Mouse (Mus musculus) intestine, embryonic 14.5 days (tissue): ENCODE results near the gene Ttc39b. TPM values are rescaled to one million over a fixed set of nuclear protein-coding genes. Genes with fewer than 3 reads are reported as not detected.
A peak's percentile ranks its signal among the peaks of the same experiment; 100 is the strongest.

Source experiments
- ATAC-seq: fragments of 200-750 bp; cut with Nextera tagmentation; replicated peaks from 2 replicates; pipeline ENCODE4 v1.8.0; 2017; ENCODE audit warnings: low read depth, moderate number of reproducible peaks, moderate TSS enrichment, moderate library complexity; ENCODE audit not compliant: low FRiP score, low TSS enrichment
- DNase-seq: peaks from one replicate; pipeline ENCODE4 v3.0.0-alpha.2; 2018; ENCODE audit warnings: low spot score
- H3K27ac ChIP-seq: fragments of 300-500 bp; sonication (generic); 2 replicates; pipeline ENCODE4 v1.5.1; 2014; ENCODE audit warnings: low read depth, mild to moderate bottlenecking, control low read depth
- H3K27me3 ChIP-seq: fragments of 300-500 bp; sonication (generic); replicated peaks from 2 replicates; pipeline ENCODE4 v1.6.1; 2014; ENCODE audit warnings: low read length, control low read depth; ENCODE audit not compliant: control insufficient read depth, insufficient read depth
- H3K36me3 ChIP-seq: fragments of 300-500 bp; sonication (generic); 2 replicates; pipeline ENCODE4 v1.6.1; 2014; ENCODE audit warnings: low read length, control low read depth; ENCODE audit not compliant: control insufficient read depth, insufficient read depth
- H3K4me1 ChIP-seq: fragments of 300-500 bp; sonication (generic); replicated peaks from 2 replicates; pipeline ENCODE4 v1.6.1; 2014; ENCODE audit warnings: low read length, control low read depth, mixed read lengths; ENCODE audit not compliant: control insufficient read depth, insufficient read depth
- H3K4me2 ChIP-seq: fragments of 300-500 bp; sonication (generic); 2 replicates; pipeline ENCODE4 v1.6.1; 2014; ENCODE audit warnings: low read length
- H3K4me3 ChIP-seq: fragments of 300-500 bp; sonication (generic); 2 replicates; pipeline ENCODE4 v1.5.1; 2014; ENCODE audit warnings: low read depth, low read length, control low read depth, mixed read lengths
- H3K9ac ChIP-seq: fragments of 300-500 bp; sonication (generic); 2 replicates; pipeline ENCODE4 v1.6.1; 2014; ENCODE audit warnings: mild to moderate bottlenecking, low read length
- H3K9me3 ChIP-seq: fragments of 300-500 bp; sonication (generic); 2 replicates; pipeline ENCODE4 v1.6.1; 2016; ENCODE audit warnings: low read length, control low read depth; ENCODE audit not compliant: control insufficient read depth
- WGBS: fragments of 180-500 bp; shearing (Covaris S2); extraction: QIAGEN DNeasy Blood & Tissue Kit; methylation state at CpG from one replicate; pipeline ENCODE4 v1.1.7; 2014; 5-methylcytosine and 5-hydroxymethylcytosine counted together
- polyA plus RNA-seq: library from polyadenylated mRNA; unstranded; fragments of >200 nt; fragmentation: Nextera tagmentation; extraction: Ambion mirVana; gene quantifications from 2 replicates; pipeline ENCODE4 v1.2.1, GENCODE M21; 2014

Ttc39b gene
- polyA plus RNA-seq, 1 experiment from 2014 or later: 3.2 TPM

- 0 out of 2 replicates have a peak, but pooled peaks cover 11% of the 10 kb centered on the region for H3K4me1 ChIP-seq
- H3K27ac ChIP-seq: no peak overlapping the region
- no peak overlapping the region for H3K4me3 ChIP-seq
- peaks cover 6% of the 10 kb centered on the region; the same call in 1 of the 2 replicates for H3K27me3 ChIP-seq
- DNase-seq: no peak
- H3K4me2 ChIP-seq: no peak overlapping the region
- no peak for ATAC-seq
- WGBS: 64% methylated on average over 5 of the region's 5 CpGs
- H3K36me3 ChIP-seq: no peaks in the 10 kb centered on the region
- H3K9me3 ChIP-seq: no peaks in the 10 kb centered on the region
- no peak overlapping the region for H3K9ac ChIP-seq
Measured at GRCm38 (mm10) chr4:83325366-83325765, 1.3 kb upstream of the Ttc39b start.

- Histone ChIP-seq H3K27me3 (peaks cover 6% of the 10 kb centered on the region; the same call in 1 of the 2 replicates), H3K9me3 (no peaks in the 10 kb centered on the region), H3K4me1 (0 out of 2 replicates have a peak, but pooled peaks cover 8% of the 10 kb centered on the region), H3K9ac (peak overlapping the region; percentile 49), H3K4me3 (peak overlapping the region; percentile 55), H3K27ac (no peak overlapping the region), H3K4me2 (peak overlapping the region; percentile 81), H3K36me3 (no peaks in the 10 kb centered on the region)
- ATAC-seq (peak; percentile 82), DNase-seq (peak; percentile 86)
- WGBS: 3% methylated on average over 48 of the region's 48 CpGs
Measured at GRCm38 (mm10) chr4:83323201-83323903, 703 bp downstream of the Ttc39b start.

GRCm38 (mm10) chr4:83319736-83320135 is 4.3 kb downstream of the Ttc39b start:
- Histone ChIP-seq H3K27me3 (no peaks in the 10 kb centered on the region), H3K4me3 (no peak overlapping the region), H3K36me3 (no peaks in the 10 kb centered on the region), H3K27ac (no peak overlapping the region), H3K4me1 (peaks cover 4% of the 10 kb centered on the region; the same call in 1 of the 2 replicates), H3K9me3 (no peaks in the 10 kb centered on the region), H3K4me2 (no peak overlapping the region), H3K9ac (no peak overlapping the region)
- DNase-seq (no peak), ATAC-seq (no peak)
- WGBS: 94% methylated on average over 4 of the region's 4 CpGs

- WGBS: 26% methylated on average over 3 of the region's 3 CpGs
- DNase-seq: no peak
- Histone ChIP-seq H3K36me3 (no peaks in the 10 kb centered on the region), H3K4me1 (peaks cover 4% of the 10 kb centered on the region; the same call in 1 of the 2 replicates), H3K4me2 (no peak overlapping the region), H3K27me3 (no peaks in the 10 kb centered on the region), H3K9ac (no peak overlapping the region), H3K9me3 (no peaks in the 10 kb centered on the region), H3K27ac (no peak overlapping the region), H3K4me3 (no peak overlapping the region)
- ATAC-seq: no peak
Measured at GRCm38 (mm10) chr4:83318758-83319157, 5.3 kb downstream of the Ttc39b start.

GRCm38 (mm10) chr4:83317826-83318348 is 6.2 kb downstream of the Ttc39b start:
- WGBS: 66% methylated on average over 3 of the region's 3 CpGs
- H3K4me3 ChIP-seq: no peak overlapping the region
- no peaks in the 10 kb centered on the region for H3K27me3 ChIP-seq
- H3K27ac ChIP-seq: no peak overlapping the region
- peaks cover 4% of the 10 kb centered on the region; the same call in 1 of the 2 replicates for H3K4me1 ChIP-seq
- no peak for ATAC-seq
- no peak overlapping the region for H3K4me2 ChIP-seq
- H3K9ac ChIP-seq: no peak overlapping the region
- no peaks in the 10 kb centered on the region for H3K9me3 ChIP-seq
- DNase-seq: no peak
- H3K36me3 ChIP-seq: no peaks in the 10 kb centered on the region

GRCm38 (mm10) chr4:83316718-83317117 is 7.3 kb downstream of the Ttc39b start:
- Histone ChIP-seq H3K27me3 (no peaks in the 10 kb centered on the region), H3K36me3 (no peaks in the 10 kb centered on the region), H3K9me3 (no peaks in the 10 kb centered on the region), H3K4me1 (peaks cover 4% of the 10 kb centered on the region; the same call in 1 of the 2 replicates), H3K4me3 (no peak overlapping the region), H3K4me2 (no peak overlapping the region), H3K27ac (no peak overlapping the region), H3K9ac (no peak overlapping the region)
- DNase-seq: no peak
- 66% methylated on average over 3 of the region's 3 CpGs for WGBS
- ATAC-seq: no peak

- 58% methylated on average over 4 of the region's 4 CpGs for WGBS
- H3K9ac ChIP-seq: no peak overlapping the region
- no peak overlapping the region for H3K4me2 ChIP-seq
Measured at GRCm38 (mm10) chr4:83315930-83316329, 8.1 kb downstream of the Ttc39b start.

DNA sequence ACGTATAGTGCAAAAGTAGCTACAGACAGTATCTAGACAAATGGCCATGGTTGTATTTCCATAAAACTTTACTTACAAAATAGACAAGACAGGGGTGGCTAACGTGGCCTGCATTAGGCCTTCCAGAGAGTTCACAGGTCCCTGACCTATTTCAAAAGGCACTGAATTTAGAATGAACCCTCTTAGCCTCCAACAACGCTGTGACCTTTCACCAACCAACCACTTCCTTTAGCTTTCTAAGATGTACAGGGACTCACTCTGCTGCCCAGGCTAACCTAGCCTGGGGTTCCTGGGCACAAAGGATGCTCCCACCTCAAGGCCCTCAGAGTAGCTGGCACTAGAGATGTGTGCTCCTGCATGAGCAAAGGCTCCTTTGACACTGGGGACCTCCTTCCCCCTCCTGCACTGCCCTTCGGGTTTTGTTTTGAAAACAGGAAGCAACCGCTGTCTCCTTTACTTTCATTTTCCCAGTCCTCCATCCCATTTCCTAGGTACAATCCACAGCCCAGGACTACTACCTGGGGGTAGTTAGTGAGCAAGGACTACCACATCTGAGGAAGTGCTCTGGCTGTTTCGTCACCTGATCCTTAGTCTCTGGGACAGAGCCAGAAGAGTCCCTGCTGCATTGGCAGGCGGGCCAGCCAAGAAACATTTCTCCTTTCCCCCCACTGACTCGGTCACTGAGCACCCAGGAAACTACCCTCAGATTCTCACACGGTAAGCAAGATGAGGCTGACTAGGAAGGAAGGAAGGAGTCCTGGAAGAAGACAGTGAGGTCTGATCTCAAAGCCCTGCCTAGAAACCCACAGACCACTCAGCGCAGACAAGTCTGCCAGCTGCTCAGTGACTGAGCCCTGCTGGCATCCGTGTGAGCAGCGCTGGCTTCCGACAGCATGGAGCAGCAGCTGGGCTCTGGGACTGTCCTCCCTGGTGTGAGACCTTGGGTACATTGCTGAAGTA is 8.9 kb downstream of the Ttc39b start:
- Histone ChIP-seq H3K9ac (peak overlapping the region; percentile 10; the same call in 1 of the 2 replicates), H3K27ac (no peak overlapping the region), H3K9me3 (no peaks in the 10 kb centered on the region), H3K4me3 (0 out of 2 replicates have a peak overlapping the region, but pooled peaks have one; percentile 4), H3K4me2 (peak overlapping the region; percentile 28), H3K4me1 (peaks cover 4% of the 10 kb centered on the region; the same call in 1 of the 2 replicates), H3K36me3 (no peaks in the 10 kb centered on the region), H3K27me3 (no peaks in the 10 kb centered on the region)
- DNase-seq (no peak), ATAC-seq (no peak)
- 47% methylated on average over 13 of the region's 13 CpGs for WGBS

More at GRCm38 (mm10) chr4:83315930-83316329, 8.1 kb downstream of the Ttc39b start:
- Histone ChIP-seq H3K27me3 (no peaks in the 10 kb centered on the region), H3K9me3 (no peaks in the 10 kb centered on the region), H3K36me3 (no peaks in the 10 kb centered on the region), H3K4me1 (peaks cover 4% of the 10 kb centered on the region; the same call in 1 of the 2 replicates), H3K27ac (no peak overlapping the region), H3K4me3 (no peak overlapping the region)
- no peak for DNase-seq
- no peak for ATAC-seq
